Mouse (Mus musculus) telencephalon, adult 2 months (tissue): ENCODE measurements at regions not wholly inside any gene's neighbourhood (a gene's known extent, or its start where the extent isn't known, plus 50 kb on each side); places are given as distances from the start of the nearest gene placed in this dataset.

Experiments used
- DNase-seq: peaks from one replicate; pipeline ENCODE4 v3.0.0-alpha.2; 2011; ENCODE audit warnings: low read depth, low spot score

DNA sequence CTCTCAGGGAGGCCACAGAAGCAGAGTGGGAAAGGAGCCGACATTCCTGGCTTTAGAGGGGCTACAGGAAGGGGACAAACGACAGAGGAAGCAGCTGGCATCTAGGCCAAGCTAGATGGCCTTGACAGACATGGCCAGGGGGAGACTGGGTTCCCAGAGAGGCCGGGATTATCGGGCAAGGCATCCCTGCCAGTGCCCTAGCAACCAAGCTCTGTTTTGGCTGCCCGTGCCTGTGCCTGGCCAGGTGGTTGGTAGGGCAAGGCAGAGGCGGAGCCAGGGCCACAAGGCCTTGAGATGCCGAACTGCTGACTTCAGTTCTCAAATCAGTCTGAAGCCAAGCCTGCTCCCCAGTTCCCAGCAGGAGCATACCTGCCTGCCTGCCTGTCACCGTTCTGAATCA, 142.7 kb downstream of the Vegfa start:
- DNase-seq, result no peak

DNA sequence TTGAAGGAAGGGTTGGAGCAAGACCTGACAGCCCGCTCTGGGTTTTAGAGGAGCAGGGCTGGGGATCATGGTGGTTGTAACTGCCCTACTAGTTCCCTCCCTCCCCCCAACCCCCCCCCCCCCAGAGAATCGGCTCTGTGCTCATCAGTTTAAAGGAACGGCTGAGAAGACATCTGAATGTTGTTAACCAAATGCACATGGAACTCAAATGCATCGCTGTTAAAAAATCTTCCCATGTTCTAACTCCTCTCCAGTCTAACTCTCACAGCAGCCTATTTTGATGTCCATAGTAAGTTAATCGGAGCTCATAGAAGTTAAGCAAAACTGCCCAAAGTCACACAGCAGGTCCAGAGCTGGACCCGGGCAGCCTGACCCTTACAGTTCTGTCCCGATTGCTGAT, 143.1 kb downstream of the Vegfa start:
- DNase-seq, result no peak

DNA sequence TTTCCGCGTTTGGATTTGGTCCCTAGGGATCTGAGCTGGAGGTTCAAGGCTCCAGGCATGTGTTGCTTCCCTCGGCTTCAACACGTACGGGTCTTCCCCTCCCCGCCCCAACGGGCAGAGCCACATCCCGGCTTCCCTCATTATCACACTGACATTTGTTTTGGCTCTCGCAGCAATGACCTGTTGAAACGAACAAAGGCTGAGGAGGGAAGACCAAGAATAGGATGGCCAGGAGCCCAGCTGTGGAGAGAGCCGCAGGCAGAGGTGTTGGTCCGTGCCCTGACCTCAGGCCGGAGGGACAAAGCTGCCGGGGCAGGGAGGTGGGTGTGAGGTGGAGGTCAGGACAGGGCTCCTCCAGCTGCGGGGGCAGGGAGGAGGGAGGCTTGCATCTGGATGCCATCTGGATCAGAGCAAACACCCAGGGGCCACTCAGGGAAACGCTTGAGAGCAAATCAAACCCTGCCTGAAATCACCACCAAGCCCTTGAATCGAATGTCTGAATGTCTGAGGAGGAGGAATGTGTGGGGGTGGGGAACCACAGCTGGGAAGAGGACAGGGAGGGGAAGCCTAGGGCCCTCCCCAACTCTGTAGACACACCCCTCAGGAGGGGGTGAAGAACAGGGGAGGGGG, 145.6 kb downstream of the Vegfa start:
- no peak for DNase-seq

DNA sequence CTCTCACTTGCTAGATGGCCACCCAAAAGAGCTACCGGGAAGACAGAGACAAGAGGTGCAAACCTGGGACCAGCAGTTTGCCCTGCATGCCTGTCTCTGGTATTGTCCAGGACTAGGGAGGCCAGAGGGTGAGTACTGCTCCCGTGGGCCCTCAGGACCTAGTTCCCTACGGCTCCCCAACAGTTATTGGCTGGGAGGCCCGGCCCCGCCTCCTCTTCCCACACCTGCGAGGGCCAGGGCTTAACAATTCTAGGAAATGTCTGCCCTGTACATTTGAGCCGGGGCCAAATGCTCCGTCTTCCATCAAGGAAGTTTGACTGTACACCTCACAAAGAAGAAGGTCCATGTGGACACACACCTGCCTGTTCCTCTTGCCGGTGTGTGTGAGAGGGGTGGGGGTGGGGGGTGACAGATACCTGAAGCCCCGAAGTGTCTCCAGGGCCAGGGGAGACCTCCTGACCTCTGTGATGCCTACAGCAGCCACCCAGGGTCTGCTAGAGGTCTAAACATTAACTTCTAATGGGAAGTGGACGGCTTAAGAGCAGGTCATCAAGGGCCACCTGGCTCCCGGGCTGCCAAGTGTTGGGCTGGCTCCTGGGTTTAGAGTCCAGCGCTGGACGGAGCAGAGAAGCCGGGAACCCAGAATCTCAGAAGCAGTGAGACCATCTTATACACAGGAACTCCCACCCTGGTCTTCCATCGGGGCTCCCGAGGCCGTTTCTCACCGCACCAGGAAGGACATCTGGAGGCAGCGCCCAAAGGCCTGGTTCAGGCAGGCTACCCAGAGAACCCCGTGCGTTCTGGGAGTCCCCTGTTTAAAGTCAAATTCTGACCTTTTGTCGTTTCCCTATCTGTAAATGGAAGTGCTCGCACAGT, 146.5 kb downstream of the Vegfa start:
- DNase-seq, result no peak

DNA sequence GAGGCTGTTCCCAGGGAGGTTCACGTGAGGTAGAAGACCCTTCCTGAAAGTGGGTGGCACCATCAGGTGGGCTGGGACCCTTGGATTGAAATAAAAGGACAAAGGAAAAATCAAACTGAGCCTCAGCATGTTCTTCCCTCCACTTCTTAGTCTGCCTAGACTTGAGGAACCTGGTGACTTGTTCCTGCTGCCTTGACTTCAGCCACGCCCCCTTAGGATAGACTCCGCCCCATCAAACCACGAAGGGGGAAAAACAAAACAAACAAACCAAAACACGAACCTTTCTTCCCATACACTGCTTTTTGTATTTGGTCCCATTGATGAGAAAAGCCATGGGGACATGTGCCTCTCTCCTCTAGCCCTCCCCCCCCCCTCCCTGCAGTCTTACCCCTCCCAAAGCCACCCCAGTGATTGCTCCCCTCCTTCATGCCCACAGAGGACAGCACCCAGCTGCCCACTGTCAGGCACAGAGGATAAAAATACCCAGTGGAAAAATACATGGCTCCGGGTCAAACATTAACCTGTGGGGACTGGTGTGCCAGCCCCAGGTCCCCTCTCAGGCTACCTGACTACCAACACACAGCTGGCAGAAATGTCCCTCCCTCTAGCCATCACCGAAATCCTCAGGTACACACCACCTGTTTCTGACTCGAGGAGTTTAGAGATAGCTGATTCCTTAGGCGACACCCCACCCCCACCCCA, 148.0 kb downstream of the Vegfa start:
- DNase-seq, result no peak

DNA sequence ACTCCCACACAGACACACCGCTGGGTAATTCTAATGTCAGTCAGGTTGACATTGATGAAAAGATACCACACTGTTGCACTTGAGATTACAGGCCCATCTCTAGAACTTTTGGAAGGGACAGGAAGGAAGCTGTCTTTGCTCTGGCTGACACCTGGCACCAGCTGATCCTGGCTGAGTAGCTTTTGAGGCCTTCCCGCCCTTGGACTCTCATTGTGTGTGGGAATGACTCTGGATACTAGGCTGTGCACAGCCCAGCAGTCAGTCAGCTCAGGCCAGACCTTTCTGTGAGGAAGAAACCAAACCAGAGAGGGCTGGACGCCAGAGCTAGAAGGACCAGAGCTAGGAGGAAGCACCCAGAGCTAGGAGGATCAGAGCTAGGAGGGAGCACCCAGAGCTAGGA, 149.0 kb upstream of the 1600014C23Rik start:
- no peak for DNase-seq

DNA sequence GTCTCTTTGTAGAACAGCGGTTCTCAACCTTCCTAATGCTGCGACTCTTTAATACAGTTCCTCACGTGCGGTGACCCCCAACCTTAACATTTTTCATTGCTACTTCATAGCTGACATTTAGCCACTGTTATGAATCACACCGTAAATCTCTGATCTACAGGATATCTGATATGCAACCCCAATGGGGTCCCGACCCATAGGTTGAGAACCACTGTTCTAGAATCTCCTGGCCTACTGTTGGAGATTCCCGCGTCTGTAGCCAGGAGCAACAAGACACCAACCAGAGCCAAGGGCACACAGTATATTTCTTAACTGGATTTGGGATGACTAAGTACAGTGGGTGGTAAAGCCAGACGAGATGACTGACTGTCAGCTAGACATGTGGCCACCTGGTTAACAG, 147.6 kb upstream of the 1600014C23Rik start:
- DNase-seq, result no peak

DNA sequence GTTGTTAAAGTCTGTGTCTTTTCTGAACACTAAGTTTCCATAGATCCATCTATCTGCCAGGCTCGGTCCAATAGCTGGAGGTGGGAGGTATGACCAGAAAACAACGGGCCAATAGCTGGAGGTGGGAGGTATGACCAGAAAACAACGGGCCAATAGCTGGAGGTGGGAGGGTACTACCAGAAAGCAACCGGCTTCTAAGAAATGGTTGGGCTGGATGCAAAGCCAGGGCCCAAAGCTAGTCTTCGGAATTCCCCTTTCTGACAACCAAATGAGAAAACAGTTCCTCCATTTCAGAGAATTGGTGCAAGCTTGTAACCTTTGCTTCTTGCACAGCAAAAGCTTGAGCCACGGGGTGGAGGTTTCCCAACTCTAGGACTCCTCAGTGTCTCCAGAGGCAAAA, 147.1 kb upstream of the 1600014C23Rik start:
- DNase-seq, result no peak

DNA sequence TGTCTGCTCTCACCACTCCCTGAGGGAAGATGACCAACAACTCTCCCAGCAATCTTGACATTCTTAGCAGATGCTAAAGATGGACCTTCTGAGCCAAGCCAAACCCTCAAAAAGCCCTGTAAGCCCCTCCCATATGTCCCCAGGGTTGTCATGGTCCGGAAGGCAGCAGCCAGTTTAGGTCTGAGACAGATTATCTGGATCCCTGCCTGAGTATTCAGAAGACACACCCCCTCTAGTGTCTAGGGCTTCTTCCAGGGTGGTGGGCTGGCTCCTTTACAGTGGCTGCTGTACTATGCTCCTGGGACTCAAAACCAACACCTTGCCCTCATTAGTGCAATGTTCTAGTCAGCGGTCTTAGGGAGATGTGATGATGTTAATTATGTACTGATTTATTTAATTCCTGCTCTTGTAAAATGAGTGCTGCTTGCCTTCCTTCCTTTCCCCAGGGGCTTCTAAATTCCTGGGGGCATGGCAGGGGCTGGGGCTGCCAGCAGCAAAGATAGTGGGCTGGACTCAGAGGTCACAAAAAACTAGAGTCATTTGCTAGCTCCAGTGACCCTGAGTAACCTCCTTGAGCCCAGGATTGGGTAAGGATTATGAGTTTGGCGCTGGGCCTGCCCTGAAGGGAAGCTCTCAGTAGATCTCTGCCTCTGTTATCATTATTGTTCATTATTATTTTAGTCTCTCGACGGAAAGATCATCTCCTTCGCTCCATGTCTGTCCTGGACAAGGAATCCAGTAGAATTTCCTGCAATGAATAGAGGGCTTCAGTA, 146.0 kb upstream of the 1600014C23Rik start:
- DNase-seq, result no peak

DNA sequence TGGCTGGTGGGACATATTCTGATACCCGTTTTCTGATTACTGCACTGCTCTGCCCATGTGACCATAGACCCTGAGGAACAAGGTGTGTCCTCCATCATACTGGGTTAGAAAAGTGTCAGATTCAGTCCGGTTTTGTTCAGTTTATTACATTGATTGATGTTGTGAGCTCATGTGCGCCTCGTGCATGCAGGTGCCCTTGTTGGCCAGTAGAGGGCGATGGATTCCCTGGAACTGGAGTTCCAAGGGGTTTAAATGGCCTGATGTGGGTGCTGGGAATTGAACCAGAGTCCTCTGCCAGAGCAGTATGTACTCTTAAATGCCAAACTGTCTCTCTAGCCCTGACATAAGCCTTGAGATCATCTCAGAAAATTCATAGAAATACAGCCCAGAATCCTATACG, 144.8 kb upstream of the 1600014C23Rik start:
- no peak for DNase-seq

DNA sequence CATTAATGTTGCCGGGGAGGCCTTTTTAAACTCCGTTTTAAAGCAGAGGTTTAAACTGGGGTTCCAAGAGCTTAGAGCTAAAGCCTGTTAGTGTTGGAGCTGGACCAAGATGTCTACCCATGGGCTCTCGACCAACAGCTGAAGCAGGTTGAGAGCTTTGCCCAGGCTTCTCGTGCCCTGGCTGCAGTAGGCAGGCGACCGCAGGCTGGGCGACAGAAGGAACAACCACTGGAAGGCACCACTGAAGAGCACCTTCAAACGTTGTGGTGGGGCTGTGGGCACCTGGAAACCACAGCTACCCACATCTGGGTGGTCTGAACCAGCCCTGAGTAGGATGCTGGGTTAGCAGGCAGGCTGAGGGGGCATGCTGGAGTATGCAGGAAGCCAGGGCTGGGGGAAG, 141.7 kb upstream of the 1600014C23Rik start:
- DNase-seq, result no peak

DNA sequence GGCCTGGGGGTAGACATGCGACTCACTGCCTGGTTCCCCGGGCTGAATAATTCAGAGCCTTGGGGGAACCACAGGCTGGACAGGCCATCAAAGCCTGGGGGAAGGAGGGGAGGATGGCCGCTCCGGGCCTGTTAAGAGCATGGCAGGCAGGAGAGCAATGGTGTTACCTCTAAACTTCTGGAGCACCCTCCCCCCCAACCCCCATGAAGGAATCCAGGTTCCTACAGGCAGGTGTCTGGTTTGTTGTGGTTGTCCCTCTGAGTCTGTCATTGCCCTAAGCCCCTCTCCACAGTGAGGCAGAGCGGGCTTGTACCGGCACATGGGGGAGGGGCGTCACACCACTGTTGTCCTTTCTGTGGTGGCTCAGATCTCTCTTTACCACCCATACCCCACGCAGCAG, 140.4 kb upstream of the 1600014C23Rik start:
- DNase-seq, result no peak

DNA sequence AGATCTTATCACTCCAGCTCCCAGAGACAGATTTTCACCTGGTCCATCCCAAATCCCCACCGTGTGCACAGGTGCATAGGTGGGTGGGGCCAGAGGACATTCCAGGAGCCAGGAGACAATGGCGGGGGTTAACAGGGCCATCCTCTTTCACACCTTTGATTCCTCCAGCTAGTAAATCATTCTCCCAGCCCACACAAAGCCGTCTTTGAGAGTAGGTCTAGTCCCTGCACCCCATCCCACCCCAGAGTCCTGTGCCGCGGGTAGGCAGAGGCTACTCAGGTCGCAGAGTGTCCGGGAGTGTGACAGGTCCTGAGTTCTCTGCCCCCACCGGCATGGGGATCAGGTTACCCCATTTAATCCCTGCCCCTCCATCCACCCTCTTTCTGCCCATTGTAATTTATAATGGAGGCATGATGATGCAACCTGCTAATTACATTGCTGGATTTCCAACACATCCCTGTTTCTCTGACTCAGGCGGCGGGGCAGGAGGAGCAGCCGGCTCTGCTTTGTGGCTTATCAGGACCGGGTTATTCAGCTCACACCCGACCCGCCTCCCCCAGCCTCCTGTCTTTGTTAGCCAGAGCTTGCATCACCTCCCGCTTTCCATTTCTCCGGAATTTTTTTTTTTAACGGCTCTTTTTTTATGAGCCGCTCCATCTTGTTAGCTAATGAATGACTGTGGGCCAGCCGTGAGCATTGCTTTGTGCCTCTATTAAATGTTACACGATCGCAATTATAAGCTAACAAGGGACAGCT, 139.7 kb upstream of the 1600014C23Rik start:
- peak; percentile 24 for DNase-seq

DNA sequence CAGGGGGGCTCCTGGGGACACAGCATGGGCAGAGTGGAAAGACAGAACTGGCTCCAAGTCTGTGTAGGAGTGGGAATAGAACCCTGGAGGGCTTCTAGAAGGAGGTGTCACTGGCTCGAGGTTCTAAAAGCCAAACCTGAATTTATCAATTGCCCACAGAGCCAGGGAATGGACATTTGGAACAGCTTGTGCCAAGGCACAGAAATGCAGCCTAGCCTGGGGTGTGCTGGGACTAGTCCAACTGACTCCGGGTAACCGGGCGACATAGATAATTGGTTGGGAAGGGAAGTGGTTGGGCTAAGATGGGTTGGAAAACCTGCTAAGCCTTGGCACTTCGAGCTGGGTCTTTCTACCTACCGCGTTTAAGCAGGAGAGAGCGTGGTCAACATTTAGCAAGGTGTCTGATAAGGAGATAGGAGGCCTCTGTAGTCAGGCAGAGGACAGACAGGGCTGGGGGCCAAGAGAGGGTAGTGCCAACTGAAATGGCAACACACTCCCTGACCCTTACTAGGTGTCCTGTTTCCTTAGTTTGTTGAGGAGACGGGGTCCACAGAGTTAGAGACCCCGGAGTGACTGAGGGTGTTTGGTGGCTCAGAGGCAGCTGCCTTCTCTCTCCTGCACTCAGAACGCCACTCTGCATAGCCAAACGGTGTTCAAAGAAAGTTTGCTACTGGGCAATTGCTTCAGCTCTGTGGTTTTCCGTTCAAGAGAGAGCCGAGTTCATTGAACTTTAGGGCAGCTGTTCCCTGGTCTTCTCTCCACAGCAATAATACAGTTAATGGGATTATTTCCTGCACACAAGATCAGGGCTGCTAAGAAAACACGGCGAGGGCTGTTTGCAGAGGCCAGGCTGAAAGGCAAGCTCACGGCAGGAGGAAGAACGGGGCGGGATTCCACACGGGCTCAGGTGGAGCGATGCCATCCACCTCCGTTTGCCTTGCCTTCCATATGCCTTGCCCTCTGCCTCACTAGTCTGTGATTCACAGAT, 138.3 kb upstream of the 1600014C23Rik start:
- DNase-seq, result no peak

DNA sequence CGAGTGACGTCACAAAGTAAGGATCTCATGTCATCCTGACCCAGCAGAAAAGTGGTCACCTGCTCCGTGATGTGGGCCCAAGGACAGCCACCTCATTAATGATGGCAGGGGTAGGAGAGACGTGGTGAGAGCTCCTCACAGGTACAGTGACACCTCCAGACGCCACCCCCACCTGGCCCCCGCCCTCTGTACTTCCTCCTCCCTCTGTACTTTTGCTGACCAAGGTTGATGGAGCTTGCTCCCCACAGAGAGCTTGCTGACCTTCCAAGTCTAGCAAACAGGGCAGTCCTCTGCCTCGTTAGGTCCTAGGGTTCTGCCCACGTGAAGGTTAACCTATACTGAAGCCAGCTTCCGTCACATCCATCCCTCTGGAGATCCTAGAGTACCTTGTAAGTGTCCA, 137.4 kb upstream of the 1600014C23Rik start:
- no peak for DNase-seq

DNA sequence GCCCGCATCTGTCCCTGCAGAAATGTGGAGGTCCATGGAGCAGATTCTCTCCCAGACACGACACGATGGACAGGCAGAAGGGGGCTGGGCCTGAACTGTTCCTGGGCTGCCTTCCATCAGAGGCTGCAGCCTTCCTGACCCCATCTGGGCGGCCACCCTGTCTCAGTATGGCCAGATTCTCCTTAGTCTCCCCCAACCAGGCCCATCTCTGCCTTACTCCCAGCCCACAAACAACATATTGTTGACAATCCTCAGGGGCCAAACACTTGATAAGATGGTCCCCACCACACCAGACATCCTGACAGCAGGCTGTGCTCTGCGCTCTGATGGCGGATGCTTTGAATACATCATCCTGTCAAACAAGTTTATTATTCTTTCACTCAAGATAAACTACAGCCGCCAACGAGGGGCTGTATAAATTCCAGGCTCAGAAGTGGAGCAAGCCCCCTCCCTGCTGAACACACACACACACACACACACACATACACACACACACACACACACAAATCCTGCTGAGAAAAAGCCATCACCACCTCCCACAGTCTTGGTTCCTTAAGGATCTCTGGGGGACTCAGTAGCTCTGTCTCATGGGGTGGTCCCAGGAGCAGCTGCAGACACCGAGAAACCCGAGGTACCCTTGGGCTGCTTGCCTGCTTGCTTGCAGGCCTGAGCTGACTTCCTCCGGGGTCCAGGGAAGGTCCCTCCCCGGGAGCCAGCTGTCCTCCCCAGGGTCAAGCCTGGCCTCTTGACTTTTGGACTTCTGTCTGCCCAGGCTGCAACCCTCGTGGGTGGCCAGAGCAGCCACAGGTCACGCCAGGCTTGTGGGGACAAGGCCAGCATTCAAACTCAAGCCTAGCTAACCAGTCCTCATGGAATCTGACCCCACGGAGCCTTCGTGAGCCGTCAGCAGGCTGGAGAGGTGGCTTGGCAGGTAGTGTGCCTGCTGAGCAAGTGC, 135.6 kb upstream of the 1600014C23Rik start:
- DNase-seq, result no peak

DNA sequence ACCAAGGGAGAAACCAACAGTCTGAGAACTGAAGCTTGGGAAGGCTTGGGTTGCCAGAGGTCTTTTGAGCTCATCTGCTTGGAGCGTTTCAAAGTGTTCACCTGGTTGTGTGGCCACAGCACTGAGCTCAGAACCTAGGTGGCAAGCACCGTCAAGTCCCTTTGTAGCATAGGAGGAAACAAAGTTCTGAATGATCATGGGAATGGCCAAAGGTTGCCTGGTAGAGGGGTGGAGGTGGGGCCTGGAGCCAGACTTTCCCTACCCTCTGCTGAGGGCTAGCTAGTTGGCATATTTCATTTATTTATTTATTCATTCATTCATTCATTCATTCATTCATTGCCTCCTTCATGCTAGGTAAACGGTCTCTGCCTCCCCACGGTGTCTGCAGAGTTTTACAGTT, 134.9 kb upstream of the 1600014C23Rik start:
- DNase-seq, result no peak

DNA sequence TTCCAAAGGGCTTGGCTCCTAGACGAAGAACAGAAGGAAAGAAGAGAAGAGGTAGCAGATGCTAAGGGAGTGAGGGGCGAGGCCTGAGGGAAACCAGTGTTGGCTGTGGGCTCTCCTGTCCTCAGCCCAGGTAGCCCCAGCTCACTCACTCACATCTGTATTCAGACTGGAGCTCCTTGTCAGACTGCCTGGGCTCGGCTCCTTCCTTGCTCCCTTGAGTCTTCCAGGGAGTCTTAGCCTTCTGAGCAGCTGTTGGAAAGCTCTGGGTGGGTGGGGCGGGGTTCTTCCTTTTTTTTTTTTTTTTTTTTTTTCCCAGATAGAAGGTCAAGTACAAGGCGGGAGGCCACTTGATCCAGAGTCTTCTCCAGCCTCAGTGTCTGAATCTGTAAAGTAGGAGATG, 134.1 kb upstream of the 1600014C23Rik start:
- DNase-seq, result no peak
